Mouse (Mus musculus): ENCODE data around the gene Gm21394.
"Not testable (repeated sequence)": the region's sequence is repeated elsewhere in the genome, so short reads cannot be mapped to it uniquely, and the experiment has no call there.

Gm21394 gene

GRCm38 (mm10) chrY:84564807-84565206 lies at the start of gene Gm21394:
Gene Gm21394, minus strand, starts transcription at chrY:84564907.
- DNase-seq (ENCODE audit: low read depth, low spot score): not testable (repeated sequence)
